Mouse (Mus musculus) lung, postnatal 0 days (tissue): ENCODE measurements around the gene Odf3l1.

Source experiments
- CTCF ChIP-seq: IDR thresholded peaks from 2 replicates; pipeline ENCODE4 v1.5.1; 2016; ENCODE audit warnings: antibody characterized with exemption, mild to moderate bottlenecking
- EP300 ChIP-seq: IDR thresholded peaks from 2 replicates; pipeline ENCODE4 v1.6.1; 2016; ENCODE audit warnings: antibody characterized with exemption, mild to moderate bottlenecking, control low read depth

- TF ChIP-seq CTCF (no peak), EP300 (no peak)
These were observed 39.2 kb upstream of the Odf3l1 start for GRCm38 (mm10) chr9:56903662-56904061.
